Mouse (Mus musculus) adipose tissue, adult 10 weeks (tissue): ENCODE measurements around the gene Slc38a5. TPM values are rescaled to one million over a fixed set of nuclear protein-coding genes. Genes with fewer than 3 reads are reported as not detected.

ENCODE experiments used
- polyA plus RNA-seq: library from polyadenylated mRNA; stranded (reverse); fragments of 350-450 nt; fragmentation: Illumina TruSeq; extraction: RNeasy Lipid Tissue Mini Kit (QIAGEN cat#74804); gene quantifications from one replicate; pipeline ENCODE4 v1.2.3, GENCODE M21; 2014; ENCODE audit warnings: low read depth, low replicate concordance

Gene Slc38a5
- polyA plus RNA-seq, result 1,544 TPM

GRCm38 (mm10) chrX:8271083-8271820, at the start of gene Slc38a5:
Slc38a5 (plus strand) TSS chrX:8271133.

DNA sequence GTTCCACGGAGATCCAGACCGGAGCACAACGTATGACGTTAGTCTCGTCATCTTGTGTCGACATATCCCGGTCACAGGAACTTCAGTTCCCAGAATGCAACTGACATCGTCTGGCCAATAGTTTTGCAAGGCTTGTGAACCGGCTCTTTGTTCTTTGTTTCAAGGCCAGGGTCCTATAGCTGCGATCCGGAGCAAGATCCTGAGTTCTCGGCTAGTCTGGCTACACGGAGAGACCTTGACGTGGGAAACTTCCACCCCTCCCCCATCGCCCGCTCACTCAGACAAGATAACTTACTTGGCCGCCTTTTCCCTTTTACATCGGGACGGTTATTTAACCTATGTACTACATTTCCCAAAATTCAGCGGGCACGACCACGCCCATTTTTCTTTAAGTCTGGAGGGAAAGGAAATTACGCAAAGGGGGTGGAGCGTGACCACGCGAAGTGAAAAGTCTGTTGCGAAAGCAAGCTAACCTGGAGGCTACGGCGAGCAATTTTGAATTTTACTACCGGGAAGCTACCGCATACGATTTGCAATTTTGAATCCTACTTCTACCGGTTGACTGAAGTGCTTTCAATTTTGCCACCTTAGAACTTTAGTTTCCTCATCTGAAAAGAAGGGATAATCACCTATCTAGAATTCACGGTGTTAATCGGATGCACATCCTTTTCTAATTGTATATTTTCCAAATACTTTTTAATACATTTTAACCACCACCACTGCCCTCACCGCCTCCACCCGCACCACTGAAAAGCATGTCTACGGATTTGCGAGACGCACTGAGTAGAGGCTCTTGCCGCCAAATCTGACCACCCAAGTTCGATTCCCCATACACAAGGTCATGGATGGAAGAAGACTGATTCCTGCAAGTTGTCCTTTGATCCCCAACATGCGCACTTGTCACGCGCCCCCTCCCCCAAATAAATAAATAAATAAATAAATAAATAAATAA, 18.3 kb upstream of the Slc38a5 start, which contains the start of gene Ftsj1:
TSS of gene Ftsj1 (minus strand) at position 73 of the 952 bp plus-strand sequence.

DNA sequence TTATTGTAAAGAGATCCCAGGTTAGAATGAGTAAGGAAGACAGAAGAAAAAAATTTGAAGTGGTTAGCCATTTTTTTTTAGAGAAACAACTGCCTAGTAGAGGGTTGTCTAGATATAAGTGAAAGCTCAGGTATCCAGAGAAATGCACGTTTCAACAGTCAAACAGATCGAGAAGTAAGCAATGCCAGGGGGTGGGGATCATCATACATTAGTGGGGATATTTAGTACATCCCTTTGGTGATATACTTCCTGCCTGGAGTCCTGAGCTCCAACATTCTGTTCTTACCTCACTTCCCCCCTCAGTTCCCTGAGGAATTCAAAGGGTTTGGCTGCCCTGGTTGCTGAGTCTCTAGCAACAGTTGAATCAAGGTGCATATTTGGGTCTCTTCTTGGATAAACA, 56.2 kb downstream of the Slc38a5 start, which contains the start of gene Ssxb10:
TSS of gene Ssxb10 (plus strand) at position 301 of the 400 bp plus-strand sequence.

Other genes starting within 250 kb of the Slc38a5 start
- 15.3 TPM for gene Suv39h1, start 196.4 kb upstream of the Slc38a5 start, polyA plus RNA-seq
- gene Was, start 180.6 kb upstream of the Slc38a5 start, polyA plus RNA-seq, result 9.3 TPM
- 50.3 TPM for gene Wdr13, start 138.2 kb upstream of the Slc38a5 start, polyA plus RNA-seq
- 373 TPM for gene Rbm3, start 125.3 kb upstream of the Slc38a5 start, polyA plus RNA-seq
- 6.0 TPM for gene Tbc1d25, start 95.0 kb upstream of the Slc38a5 start, polyA plus RNA-seq
- 62.2 TPM for gene Ebp, start 77.6 kb upstream of the Slc38a5 start, polyA plus RNA-seq
- gene Porcn, start 64.6 kb upstream of the Slc38a5 start, polyA plus RNA-seq, result 15.1 TPM
- gene Ftsj1, start 18.7 kb upstream of the Slc38a5 start, polyA plus RNA-seq, result 26.9 TPM
- not detected for gene Ssxb10, start 56.3 kb downstream of the Slc38a5 start, polyA plus RNA-seq
- gene Ssxb9, start 95.8 kb downstream of the Slc38a5 start, polyA plus RNA-seq, result not detected
- not detected for gene Ssxb1, start 142.2 kb downstream of the Slc38a5 start, polyA plus RNA-seq
- gene Ssxb2, start 190.6 kb downstream of the Slc38a5 start, polyA plus RNA-seq, result not detected